Mouse (Mus musculus) cerebellum, postnatal 36 days (tissue): Measurements from ENCODE around the gene Ski.

Source experiments
- DNase-seq, 2 experiments: peaks; one replicate each; pipeline ENCODE4 v3.0.0; 2021 to 2022; ENCODE audit warnings: mixed read lengths in 2 of 2

Gene Ski

GRCm38 (mm10) chr4:155173822-155174785, 48.3 kb downstream of the Ski start:
- no peak for DNase-seq

DNA sequence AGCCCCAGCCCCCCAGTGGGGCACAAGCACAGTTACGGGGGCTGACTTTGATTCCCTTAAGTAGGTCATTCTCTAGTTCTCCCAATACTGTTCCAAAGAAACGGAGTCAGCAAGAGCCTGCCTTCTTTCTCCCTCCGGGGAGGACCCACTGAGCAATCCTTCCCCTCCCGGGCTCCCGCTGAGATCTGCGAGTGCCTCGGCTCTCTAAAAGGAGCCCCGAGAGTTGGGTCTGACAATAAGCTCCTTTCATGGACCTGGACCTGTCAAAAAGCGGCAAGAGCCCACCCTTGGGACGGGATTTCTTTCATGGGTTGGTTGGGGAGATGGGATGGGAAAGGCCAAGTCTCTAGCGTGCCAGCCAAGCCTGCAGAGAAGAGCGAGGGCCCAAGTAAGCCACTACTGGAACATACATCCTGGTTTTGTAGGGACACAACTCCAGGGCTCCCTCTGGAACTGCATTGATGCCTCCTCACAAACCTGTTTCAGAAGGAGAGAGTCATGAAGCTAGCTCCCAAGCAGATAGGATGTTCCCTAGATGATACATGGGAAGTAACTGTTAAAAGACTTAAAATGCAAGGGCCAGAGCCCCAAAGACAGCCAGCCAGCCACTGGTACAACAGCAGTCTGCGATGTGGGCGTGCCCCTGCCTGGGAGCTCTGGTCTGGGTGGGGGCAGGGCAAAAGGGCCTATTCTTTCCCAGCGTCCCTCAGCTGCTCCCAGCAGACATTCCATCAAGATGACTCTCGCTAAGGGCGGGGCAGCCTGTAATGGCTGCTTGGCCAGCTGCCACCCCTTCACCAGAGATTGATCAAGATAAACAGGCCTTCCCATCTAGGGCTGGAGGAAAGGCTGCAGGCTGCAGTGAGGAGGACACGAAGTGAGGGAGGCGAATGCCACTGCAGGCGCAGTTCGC, 49.2 kb downstream of the Ski start:
- peak; percentile 58 to 65 for DNase-seq

DNA sequence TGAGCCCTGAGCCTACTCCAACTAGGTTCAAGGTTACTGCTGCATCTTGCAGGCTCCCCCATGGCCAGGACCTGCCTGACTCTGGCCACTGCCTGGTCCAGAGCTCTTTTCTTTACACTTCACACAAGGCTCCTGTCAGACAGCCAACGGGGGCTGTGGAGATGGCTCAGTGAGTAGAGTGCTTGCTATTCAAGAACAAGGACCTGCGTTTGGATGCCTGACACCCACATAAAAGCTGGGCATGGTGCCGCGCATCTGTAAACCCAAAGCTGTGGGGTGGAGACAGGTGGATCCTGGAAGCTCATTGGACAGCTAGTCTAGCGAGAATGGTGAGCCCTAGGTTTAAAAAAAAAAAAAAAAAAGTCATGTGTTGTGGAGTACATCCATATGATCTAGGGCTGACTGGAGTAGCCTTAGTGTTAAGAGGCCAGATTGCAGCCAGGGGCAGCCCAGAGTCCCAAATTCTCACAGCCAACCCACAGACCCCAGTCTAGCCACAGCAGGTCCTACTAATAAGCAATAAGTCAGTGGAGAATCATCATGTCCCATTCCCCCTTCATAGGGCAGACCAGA, 50.3 kb downstream of the Ski start:
- DNase-seq: no peak

GRCm38 (mm10) chr4:155170614-155171212, 51.7 kb downstream of the Ski start:
- DNase-seq: no peak

DNA sequence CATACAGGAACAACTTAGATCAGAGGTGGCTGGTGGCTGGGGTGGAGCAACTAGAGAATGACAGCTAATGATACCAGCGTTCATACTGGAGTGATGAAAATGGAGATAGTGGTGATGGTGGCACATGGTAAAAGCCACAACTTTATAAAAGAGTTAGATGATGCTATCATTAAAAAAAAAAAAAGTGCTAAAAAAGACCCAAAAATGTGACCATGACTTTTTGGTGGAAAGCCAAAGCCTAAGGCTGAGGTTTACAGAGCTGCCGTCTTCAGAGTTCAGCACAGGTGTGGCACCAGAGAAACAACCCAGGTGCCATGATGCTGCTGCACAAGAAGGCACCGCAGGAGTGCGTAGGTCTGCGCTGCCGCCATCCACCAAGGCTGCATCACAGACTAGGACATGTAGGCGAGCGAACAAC, 53.5 kb downstream of the Ski start:
- no peak for DNase-seq

- DNase-seq: no peak
Observed at GRCm38 (mm10) chr4:155165861-155166260, 56.5 kb downstream of the Ski start.

DNA sequence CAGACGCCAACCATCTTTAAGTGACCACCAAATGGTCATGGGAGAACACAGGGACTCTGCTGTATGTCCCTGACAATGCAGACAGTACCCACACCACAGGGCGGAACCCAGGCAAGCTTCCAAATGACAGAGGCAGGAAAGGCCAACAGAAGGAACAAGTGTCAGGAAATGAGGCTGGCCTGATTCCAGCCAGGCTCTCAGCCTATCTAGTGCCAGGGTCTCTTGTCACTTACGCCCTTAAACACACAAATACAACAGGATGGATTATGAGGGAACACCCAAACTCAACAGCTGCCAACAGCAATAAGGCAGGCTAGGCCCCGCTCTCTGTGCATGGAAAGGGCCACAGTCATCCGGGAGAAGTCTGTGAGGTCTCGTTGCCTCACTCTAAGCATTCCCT, 57.8 kb downstream of the Ski start:
- DNase-seq: peak; percentile 72 to 77

GRCm38 (mm10) chr4:155163685-155164084, 58.7 kb downstream of the Ski start:
- DNase-seq: no peak

- no peak for DNase-seq
Observed at GRCm38 (mm10) chr4:155163320-155163651, 59.1 kb downstream of the Ski start.

DNA sequence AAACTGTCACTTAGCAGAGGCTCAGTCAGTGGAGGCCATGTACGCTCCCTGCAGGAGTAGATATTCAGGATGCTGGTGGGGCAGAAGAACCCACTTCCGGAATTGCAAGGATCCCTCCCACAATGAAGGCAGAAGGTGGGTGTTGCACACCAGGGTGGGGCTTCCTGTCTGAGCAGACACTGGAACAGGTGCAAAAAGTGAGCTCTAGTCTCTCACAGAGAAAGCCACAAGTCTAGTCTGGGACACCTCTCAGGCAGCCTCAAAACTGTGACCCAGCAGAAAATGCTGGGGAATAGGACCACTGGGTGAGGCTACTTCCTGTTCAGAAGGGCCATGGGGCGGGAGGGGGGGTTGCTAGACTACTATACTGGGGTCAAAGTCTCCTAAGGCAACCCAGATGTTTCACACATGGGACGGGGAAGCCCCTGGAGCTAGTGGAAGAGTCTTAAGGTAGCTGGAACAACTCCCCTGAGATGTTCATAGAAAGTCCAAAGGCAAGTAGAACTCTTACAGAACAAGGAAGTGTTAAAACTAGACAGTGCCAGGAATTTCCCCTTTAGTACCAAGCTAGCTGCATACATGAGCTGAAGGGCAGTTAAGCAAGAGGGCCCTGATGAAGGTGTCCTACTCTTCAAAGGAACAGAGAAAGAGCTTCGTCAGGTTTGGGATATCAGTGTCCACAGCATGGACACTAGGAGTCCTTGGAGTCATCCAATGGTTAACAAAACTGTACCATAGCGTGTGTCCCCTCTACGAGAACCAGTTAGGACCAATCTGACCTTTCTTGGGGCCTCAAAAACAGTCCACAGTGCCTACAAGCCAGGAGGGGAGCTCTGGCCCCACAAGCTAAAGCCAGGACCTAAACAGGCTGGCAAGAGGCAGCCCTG, 59.7 kb downstream of the Ski start:
- DNase-seq: no peak

GRCm38 (mm10) chr4:155158543-155158917, 63.9 kb downstream of the Ski start:
- no peak for DNase-seq

DNA sequence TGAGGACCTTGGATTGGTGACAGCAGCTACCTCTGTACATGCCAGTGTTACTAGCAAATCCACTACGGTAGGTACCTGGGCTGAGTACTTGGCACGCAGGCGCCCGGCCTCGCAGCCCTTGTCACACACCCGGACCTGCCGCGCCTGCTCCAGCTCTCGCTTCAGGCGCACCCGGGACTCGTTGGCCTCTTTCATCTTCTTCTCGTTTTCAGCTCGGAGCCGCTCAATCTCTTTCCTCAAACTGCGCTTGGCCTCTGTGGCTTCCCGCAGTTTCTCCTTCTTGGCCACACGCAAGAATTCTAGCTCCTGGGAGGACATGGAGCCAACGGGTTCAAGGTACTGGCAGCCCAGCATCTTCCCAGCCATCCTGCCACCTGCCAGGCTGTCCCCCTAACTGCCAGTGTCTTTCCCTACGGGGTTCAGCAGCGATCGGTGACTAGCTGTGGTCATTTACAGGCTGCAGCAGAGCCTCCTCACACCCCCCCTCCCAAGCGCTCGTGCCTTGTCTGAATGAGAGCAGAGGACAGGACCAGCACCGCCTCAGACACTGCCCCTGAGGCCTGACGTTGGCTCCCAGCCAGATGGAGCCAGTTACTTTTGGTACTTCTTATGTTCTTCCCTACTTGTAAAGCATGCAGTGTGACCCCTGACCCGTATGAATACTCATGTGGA, 64.4 kb downstream of the Ski start:
- DNase-seq: peak; percentile 52 to 58

DNA sequence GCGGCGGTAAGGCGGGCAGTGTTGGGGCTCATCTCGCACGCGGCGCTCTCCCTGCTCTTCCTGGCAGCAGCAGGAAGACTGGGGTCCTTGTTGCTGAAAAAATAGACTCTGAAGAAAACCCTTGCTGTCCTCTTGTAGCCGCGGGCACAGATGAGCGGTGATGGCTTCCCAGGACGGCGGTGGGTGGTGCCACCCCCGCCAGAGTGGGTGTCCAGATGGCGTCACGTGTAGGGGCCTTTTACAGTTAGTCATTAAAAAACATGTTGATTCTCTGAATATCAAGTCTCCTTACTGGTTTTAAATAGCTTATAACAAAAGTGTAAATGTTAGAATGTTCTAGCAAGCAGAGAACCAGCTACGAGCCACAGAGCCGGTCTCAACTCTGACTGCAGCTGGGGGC, 65.7 kb downstream of the Ski start:
- no peak for DNase-seq

GRCm38 (mm10) chr4:155154986-155155385, 67.4 kb downstream of the Ski start:
- no peak for DNase-seq

DNA sequence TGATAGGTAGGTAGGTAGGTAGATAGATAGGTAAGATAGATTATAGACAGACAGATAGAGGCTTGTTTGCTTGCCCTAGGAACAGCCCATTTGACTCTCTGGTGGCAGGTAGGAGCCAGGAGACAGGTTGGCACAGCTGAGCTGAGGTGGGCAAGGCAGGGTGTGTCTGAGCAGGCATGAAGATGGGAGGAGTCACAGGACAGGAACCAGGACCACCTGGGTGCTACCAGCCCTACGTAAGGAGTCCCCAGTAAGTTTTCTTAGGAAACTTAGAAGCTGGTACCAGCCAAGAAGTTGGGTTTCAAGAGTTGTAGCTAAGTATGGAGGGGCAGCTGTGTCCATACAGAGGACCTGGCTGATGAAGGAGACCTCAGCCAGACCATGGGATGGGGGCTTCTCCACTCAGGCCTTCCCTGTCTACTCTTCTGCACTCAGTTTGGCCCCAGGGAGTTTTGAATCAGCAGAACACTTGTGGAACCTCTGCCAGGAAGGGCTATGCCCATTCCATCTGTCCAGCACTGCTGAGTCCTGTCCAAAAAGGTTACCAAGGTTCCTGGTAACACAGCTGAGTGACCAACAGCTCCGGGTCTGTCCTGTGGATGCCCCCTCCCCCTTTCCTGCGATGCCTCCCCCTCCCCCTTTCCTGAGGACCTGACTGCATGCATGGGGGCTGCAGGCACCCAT, 68.9 kb downstream of the Ski start:
- peak in 1 of 2 experiments; percentile 13 for DNase-seq

GRCm38 (mm10) chr4:155152476-155152875, 69.9 kb downstream of the Ski start:
- DNase-seq: peak; percentile 95 to 97

GRCm38 (mm10) chr4:155151845-155152244, 70.5 kb downstream of the Ski start:
- DNase-seq: no peak

DNA sequence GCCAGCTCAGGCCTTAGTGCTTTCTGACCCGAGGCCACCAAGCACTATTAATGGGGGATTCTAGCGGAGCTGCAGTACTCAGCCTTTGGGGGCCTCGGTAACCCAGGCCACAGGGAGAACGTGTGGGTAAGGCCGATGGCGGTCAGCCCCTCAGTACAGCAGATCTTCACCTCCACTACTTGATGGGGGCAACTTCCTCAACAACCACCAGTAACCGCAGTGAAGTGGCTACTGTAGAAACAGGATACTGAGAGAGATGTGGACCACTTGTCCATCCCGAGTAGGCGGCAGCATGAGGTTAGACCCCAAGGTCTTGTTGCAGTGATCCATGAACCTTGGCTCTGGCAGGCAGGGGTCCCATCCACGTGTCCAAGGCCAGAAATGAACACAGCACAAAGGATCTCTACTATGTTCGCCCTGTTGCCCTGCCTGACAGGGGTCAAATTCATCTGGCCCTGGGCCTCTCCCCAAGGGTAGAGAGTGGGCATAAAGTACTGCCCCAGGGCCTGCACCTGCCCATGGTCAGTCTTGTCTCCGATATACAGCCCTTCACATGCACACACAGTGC, 71.1 kb downstream of the Ski start:
- peak in 1 of 2 experiments; percentile 12 for DNase-seq

GRCm38 (mm10) chr4:155150276-155151113, 71.9 kb downstream of the Ski start:
- peak; percentile 60 to 68 for DNase-seq
